Mouse (Mus musculus) hindbrain, embryonic 10.5 days (tissue): Measurements from ENCODE around the gene 9930022D16Rik. TPM values are rescaled to one million over a fixed set of nuclear protein-coding genes. Genes with fewer than 3 reads are reported as not detected.

ENCODE experiments used
- polyA plus RNA-seq: library from polyadenylated mRNA; unstranded; fragments of >200 nt; fragmentation: Nextera tagmentation; extraction: Ambion mirVana; gene quantifications from 2 replicates; pipeline ENCODE4 v1.2.1, GENCODE M21; 2016

9930022D16Rik gene
- polyA plus RNA-seq, 1 experiment from 2014 or later: not detected

Other genes with a start within 250 kb of the 9930022D16Rik start
- 1.3 and 1.8 TPM in 2 replicates for gene Rgs9, start 115.8 kb upstream of the 9930022D16Rik start, polyA plus RNA-seq
- 15.6 and 20.2 TPM in 2 replicates for gene Gna13, start 51.1 kb upstream of the 9930022D16Rik start, polyA plus RNA-seq
- gene Amz2, start 12.0 kb downstream of the 9930022D16Rik start, polyA plus RNA-seq: 40.8 and 41.9 TPM in 2 replicates
- 2.6 and 3.8 TPM in 2 replicates for gene Arsg, start 59.5 kb downstream of the 9930022D16Rik start, polyA plus RNA-seq
- gene Slc16a6, start 59.7 kb downstream of the 9930022D16Rik start, polyA plus RNA-seq: 3.6 and 5.5 TPM in 2 replicates
- gene Wipi1, start 198.1 kb downstream of the 9930022D16Rik start, polyA plus RNA-seq: 16.0 and 16.2 TPM in 2 replicates
- gene Prkar1a, start 235.5 kb downstream of the 9930022D16Rik start, polyA plus RNA-seq: 313 and 331 TPM in 2 replicates